Mouse (Mus musculus): ENCODE measurements around the gene Lix1l.
"Not testable (repeated sequence)": the region's sequence is repeated elsewhere in the genome, so short reads cannot be mapped to it uniquely, and the experiment has no call there.

The Lix1l gene

DNA sequence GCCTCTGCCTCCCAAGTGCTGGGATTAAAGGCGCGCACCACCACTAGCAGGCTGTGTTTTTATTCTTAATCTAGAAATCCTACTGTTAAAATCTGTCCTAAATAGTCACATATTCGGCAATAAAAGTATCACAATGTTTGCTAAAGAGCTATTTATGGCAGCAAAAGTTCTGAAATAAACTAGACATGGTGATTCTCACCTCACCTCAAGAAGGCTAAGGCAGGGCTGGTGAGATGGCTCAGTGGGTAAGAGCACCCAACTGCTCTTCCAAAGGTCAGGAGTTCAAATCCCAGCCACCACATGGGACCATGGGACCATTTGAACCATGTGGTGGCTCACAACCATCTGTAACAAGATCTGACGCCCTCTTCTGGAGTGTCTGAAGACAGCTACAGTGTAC is 10.3 kb upstream of the Lix1l start:
- no peak for DNase-seq (ENCODE audit: low read depth)

DNA sequence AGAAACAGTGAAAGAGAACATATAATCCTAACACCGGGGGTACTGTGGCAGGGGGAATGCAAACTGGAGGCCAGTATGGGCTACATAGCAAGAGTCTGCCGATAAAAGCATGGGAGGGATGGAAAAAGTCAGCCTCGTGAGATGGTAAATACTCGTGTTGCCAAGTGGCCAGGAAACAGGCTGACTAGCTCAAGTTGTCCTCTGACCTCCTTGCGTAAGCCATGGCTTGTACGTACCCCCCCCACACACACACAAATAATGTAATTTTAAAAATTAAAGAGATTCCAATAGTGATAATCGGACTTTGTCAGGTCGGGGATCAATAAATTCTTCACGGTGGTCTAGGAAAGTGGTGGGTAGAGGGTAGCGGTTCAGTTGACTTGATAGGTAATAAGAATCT is 7.6 kb upstream of the Lix1l start:
- DNase-seq (ENCODE audit: low read depth), result no peak

DNA sequence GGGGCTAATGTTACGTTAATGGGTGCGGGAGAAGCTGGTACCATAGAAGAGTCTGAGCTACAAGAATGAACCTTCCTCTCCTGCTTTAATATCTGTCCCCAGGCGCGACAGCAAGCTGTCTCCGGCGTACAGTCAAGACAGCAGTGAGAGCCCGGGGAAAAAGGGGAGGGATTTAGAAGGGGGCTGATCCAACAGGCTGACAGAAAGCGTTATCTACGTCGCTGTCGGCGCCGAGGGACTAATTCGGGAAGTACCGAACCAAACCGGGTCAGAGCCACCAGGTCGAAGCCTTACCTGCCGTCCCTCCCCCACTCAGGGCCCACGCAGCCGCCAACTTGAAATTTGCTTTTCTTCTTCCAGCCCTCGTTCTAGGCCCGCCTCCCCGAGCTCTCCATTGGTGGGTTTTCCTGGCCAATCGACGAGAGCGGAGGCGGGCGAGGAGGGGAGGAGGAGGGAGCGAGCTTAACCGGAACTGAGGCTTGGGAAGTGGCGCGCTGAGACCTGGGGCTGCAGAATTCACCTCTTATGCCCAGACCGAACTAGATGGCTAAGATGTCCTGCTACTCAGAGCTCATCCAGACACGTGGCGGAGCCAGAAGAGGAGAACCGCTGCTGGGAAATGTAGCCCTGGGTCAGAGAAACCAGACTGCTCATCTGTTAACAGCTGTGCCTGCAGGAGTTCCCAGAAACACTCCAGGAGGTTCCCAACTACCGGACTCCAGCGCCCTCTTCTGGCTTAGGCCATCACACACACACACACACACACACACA is 7.0 kb upstream of the Lix1l start, which contains the start of gene Polr3gl:
Polr3gl (minus strand) TSS at position 392 of the 771 bp plus-strand sequence.
- DNase-seq (ENCODE audit: low read depth), result peak; percentile 90

DNA sequence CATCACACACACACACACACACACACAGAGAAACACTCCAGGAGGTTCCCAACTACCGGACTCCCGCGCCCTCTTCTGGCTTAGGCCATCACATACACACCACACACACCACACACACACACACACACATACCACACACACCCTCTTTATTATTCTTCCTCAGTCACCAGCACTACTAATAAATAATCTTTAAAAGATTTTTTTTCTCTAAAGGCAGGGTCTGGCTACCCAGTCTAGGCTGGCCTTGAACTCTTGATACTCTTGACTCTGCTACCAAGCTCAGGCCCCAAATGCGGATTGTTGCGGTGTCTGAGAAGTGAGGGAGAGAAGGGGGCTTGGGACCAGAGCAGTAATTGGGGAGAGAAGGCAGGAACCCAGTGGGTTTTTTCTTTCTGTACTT is 6.1 kb upstream of the Lix1l start:
- no peak for DNase-seq (ENCODE audit: low read depth)

DNA sequence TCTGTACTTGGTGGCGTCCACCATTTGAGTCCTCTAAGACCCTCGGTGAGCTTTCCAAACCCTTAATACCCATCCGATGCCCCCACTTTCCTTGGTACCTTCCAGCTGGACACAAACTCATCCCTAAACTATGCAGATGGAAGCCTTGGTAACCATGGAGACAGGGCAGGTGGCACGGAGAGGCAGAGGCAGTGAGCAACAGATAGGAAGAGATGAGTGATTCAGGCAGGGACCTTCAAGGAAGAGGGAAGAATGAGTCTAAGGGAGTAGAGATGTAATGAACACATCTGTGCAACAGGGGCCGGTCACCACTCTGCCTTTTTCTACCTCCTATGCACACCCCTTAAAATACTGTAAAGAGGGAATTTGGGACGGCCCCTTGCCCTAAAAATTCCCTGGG is 5.3 kb upstream of the Lix1l start:
- DNase-seq (ENCODE audit: low read depth), result no peak

DNA sequence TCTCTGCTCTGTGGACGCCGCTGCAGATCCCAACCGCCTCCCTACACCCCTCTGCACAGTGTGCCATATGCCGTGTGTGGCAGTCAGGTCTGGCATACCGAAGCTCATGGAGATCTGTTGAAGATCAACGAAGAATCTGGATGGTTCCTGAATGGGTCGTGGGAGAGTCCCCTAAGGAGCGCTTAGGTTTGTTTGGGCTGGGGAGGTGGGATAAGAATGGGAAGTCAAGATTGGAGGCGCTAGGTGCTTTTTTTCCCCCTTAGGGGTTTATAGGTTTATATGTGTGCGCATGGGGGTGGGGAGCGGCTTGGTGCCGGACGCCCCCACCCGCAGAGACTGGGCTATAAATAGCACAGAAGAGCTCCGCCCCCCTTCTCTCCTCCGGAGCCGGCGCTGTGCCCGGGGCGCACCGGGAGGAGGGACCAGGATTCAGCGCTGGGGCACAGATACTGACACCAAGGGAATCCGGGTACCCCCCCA is 4.7 kb upstream of the Lix1l start, which contains the start of gene Ankrd34a:
Ankrd34a (plus strand) TSS at position 409 of the 480 bp plus-strand sequence.
- DNase-seq (ENCODE audit: low read depth), result no peak

DNA sequence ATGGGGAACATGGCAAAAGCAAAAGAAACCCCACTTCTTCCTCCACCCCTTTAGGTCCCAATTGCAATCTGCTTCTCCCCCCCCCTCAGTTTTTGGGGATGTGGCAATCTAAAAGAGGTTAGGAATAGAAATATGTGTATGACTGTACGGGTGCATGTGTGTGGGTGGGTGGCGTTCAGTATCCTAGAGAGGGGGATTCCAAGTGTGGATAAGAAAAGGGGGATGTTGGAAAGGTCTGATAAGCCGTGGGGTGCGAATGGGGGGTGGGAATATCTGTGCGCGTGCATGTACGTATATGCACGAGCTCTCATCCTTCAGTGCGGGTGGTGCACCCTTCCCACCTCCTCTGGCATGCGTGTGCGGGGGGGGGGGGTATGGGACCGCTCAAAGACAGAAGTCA is 4.1 kb upstream of the Lix1l start:
- no peak for DNase-seq (ENCODE audit: low read depth)

DNA sequence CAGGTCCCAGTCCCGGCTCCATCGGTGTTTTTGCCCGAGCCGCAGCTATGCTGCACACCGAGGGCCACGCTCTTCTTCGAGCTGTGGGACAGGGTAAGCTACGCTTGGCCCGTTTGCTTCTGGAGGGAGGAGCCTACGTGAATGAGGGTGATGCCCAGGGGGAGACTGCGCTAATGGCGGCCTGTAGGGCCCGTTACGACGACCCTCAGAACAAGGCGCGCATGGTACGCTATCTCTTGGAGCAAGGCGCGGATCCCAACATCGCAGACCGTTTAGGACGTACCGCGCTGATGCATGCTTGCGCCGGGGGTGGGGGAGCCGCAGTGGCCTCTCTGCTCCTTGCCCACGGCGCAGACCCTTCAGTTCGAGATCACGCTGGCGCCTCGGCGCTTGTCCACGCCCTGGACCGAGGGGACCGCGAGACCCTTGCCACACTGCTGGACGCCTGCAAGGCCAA is 3.5 kb upstream of the Lix1l start:
- DNase-seq (ENCODE audit: low read depth), result no peak

DNA sequence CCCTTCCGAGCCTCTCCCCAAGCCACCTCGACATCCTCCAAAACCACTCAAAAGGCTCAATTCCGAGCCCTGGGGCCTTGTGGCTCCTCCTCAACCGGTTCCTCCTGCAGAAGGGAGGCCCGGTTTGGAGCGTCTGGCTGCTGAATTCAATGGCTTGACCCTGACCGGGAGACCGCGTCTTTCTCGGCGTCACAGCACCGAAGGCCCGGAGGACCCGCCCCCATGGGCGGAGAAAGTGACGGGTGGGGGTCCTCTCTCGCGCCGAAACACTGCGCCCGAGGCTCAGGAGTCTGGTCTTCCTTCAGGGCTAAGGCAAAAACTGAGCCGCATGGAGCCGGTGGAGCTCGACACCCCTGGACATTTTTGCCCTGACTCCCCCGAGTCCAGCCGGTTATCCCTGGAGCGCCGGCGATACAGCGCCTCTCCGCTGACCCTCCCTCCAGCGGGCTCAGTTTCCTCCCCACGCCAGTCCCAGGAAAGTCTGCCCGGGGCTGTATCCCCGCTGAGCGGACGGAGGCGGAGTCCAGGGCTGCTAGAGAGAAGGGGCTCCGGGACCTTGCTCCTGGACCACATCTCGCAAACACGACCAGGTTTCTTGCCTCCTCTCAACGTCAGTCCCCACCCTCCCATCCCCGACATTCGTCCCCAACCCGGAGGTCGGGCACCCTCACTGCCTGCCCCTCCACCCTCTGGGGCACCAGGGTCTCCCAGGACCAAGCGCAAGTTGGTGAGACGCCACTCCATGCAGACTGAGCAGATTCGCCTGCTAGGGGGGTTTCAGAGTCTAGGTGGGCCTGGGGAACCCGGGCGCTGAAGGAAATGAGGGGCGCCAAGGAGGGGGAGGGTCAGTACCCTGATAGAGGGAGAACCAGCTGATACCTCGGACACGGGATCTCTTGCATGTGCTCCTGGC is 2.5 kb upstream of the Lix1l start:
- DNase-seq (ENCODE audit: low read depth), result no peak

DNA sequence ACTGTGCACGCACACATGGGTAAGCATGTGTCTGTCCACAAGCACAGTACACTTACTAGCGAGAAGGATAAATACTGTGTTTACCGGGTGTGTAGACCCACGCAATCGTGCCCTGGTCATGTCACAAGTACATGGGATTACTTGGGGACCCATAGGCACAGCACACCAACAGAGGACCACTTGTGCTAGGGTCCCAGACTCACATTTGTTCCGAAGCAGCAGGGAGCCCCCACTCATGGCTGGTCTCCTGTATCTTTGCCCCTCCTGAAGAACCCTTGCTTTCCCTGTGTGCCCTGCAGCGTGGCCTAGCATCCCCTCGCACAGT is 1.9 kb upstream of the Lix1l start:
- no peak for DNase-seq (ENCODE audit: low read depth)

DNA sequence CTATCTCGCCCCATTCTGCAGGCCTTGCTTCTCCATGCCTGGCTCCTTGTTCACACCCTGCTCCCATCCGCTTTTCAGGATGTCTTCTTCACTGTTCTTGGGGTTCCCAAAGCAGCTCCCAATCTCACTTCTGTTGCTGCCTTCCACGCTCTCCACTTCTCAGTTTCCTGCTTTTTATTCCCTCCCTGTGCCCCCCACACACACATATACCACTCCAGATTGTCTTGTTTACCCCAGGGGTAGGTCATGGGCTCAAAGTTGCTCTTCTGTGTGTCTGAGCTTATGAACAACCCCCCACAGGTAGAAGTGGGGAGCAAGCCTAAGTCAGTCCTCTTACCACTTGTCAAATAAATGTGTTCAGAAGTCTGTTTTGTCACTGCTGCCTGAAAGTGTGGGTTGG is 1.5 kb upstream of the Lix1l start:
- no peak for DNase-seq (ENCODE audit: low read depth)

DNA sequence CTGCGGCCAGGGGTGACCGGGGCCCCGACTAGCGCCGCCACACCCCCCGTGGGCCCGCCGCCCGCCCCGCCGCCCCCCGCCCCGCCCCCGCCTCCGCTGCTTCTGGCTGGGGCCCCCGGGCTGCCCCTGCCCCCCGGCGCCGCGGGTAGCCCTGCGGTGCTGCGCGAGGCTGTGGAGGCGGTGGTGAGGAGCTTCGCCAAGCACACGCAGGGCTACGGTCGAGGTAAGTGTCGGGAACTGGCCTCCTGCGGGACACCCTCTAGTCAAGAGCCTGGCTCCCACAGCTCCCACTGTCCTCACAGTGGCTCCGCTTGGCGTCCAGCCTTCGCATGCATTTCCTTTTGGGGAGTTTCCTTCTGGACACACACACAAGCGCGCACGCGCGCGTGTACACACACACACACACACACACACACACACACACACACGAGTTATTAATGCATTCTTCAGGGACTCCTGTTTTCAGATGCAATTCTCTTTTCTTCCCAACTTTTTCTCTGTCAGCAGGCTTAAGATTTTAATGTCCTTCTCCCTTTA is 370 bp downstream of the Lix1l start:
- no peak for DNase-seq (ENCODE audit: low read depth)

DNA sequence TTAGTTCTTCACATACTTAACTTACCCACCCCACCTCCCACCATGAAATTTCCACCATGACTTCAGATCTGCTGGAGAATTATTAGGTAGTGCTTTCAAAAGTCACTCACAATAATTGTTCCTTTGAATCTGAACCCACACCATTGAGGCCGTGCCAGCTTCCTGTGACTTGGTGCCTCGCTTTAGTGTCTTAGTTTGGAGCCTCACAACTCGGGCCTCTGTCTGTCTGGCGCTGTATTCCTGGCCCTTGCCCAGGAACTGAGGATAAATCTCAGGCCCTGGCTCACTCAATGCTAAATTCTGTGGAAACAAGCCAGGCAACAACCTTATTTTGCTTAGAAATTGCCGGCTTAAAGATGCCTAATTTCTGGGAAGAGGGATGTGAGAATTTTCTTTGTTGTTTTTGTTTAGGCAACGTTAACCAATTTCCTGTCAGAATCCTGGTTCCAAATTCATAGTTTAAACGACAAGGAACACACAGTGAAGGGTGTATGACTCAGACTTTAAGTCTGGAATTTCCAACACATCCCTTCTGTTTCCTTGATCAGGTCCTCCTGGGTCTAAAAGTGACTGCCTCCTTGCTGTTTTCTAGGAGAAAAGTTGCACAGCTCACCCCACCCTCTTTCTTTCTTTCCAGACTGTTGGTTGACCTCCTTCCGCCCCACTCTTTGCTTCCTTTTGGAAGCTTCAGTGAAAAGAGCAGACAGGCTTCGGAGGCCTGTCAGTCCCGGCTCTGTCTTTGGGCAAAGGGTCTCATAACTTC is 1.2 kb downstream of the Lix1l start:
- DNase-seq (ENCODE audit: low read depth), result no peak

DNA sequence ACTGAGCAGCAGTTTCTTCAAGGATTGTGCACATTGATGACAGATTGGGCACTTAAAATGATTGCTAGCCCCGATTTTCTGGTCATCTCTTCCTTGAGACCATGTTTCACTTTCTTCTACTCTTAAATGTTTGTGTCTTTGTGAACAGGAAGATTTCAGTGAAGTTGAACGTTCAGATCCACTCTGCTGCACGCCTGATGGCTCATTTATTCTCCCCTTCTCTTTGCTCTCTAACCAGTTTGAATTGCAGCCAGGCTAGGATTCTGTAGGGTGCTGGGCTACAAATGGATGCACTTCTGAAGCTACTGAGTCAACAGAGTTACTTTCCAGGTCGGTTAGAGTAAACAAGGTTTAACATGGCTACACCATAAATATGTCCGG is 1.7 kb downstream of the Lix1l start:
- no peak for DNase-seq (ENCODE audit: low read depth)

DNA sequence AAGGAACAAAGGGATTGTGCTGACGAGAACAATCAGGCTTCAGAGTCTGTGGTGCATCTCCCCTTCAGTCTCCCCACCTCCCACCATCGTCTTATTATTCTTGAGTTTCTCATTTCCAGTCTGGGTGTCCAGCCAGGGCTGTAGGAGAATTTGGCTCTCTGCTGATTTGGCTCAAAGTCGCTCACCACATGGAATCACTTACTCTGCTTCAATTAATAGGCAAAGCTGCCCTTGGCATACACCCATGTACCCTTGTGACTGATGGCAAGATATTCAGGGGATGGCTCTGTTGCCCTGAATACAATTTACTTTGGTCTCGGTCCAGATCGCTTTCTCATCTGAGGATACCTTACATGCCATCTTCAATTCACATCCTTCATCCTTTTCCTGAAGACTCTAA is 2.4 kb downstream of the Lix1l start:
- DNase-seq (ENCODE audit: low read depth), result peak; percentile 69

DNA sequence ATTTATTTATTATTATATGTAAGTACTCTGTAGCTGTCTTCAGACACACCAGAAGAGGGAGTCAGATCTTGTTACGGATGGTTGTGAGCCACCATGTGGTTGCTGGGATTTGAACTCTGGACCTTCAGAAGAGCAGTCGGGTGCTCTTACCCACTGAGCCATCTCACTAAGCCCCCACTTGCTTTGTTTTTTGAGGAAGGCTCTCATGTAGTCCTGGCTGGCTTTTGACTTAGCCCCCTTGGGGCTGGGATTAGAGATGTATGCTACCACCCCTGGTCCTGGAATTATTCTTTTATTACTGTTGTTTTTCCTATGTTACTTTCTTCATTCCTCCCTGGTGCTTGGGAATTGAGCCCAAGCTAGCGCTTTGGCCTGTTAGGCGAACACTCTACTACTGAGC is 5.1 kb downstream of the Lix1l start:
- not testable (repeated sequence) for DNase-seq (ENCODE audit: low read depth)

DNA sequence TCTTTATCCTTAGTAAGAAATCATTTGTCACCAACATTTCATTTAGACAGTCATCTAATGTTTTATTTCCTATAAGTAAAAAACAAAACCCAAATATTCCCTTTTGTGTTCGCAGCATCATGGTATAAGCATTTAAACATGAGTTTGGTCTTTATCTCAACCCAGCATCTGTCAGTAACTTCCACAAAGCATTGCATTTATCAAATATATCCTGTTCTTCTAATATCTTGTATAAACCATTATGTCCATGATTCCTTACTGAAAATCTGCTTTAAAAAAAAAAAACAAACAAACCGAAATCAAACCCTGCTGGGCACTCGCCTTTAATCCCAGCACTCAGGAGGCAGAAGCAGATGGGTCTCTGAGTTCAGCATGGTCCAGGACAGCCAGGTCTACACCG is 5.7 kb downstream of the Lix1l start:
- DNase-seq (ENCODE audit: low read depth), result no peak

DNA sequence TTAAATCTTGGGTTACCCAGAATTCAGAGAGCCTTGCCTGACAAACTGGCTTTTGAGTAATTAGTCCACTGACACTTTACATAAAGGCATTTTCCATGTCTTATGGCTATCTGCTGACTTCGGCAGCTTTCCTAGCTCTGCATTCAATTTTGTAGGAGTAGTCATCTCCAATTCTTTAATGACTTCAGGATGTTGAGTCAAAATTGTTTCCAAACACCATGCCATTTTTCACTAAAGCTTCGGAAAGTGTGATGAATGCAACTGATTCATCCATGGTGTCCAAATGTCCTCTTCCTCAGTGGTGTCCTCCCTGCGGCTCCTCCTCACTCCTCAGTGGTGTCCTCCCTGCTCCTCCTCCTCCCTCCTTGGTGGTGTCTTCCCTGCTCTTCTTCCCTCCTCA is 17.0 kb downstream of the Lix1l start:
- DNase-seq (ENCODE audit: low read depth), result no peak

DNA sequence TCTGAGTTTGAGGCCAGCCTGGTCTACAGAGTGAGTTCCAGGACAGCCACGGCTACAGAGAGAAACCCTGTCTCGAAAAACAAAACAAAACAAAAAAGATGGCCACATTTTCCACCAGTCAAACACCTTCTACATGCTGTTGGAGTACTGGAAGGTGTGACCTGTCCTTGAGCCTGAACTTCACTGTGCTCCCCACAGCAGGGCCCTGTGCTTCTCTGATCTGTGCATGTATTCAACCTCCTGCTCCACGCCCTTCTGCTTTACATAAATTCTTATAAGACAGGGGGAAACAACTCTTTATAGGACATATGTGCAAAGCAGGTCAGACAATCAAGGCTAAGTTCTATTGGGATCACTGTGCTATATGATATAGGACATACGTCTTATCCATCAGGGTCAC is 22.3 kb downstream of the Lix1l start:
- DNase-seq (ENCODE audit: low read depth), result no peak

DNA sequence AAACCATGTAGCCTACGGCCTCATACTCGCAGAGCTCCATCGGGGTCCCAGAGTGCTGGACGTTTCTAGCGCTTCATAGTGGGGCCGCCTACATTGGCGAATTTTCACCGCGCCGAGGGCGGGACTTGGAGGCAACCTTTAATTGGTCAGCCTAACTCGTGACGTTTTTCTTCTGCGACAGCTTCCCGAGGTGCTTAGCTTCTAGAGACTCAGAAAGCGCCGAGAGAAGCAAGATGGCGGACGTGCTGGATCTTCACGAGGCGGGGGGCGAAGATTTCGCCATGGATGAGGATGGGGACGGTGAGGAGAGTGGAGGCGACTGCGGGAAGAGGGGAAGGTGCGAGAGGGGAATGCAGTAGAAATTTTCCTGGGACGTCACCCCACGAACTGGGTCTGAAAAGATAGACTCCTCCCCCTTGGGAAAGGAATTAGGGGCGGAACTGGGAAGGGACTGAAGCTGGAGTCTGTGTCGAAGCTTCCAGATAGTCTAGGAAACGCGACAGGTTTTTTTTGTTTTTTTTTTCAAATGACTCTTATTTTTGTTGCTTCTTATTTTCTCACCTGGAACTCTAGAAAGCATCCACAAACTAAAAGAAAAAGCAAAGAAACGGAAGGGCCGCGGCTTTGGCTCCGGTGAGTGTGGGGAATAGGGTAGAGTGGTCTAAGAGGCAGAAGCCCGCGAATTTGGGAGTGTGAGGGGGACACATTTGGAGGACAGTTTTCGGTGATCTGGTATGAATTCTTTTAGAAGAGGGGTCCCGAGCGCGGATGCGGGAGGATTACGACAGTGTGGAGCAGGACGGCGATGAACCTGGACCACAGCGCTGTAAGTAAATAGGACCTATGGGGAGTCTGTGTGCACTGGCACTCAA is 29.0 kb downstream of the Lix1l start, which contains the start of gene Rbm8a:
Rbm8a (plus strand) TSS at position 205 of the 872 bp plus-strand sequence.
- DNase-seq (ENCODE audit: low read depth), result peak; percentile 95

DNA sequence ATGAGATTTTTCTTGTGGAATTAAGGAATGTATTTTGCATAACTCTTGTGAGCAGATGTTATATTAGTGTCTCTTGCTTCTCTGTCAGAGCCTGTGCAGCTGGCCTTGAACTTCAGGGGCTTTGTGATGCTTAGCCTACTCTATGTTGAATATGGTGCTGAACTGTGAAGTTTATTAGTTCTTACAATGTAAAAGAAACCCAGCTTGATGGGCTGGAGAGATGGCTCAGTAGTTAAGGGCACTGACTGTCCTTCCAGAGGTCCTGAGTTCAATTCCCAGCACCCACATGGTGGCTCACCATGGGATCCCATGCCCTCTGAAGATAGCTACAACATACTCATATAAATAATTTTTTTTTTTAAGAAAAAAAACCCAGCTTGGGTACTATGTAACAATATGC is 31.1 kb downstream of the Lix1l start:
- no peak for DNase-seq (ENCODE audit: low read depth)
